Mouse (Mus musculus) yolk sac, embryonic 10.5 days (tissue): Measurements from ENCODE around the gene Rfxap.
"Not testable (repeated sequence)": the region's sequence is repeated elsewhere in the genome, so short reads cannot be mapped to it uniquely, and the experiment has no call there.

Source experiments
- DNase-seq: peaks from one replicate; pipeline ENCODE4 v3.0.0-alpha.2; 2017; ENCODE audit warnings: low spot score

Rfxap gene

DNA sequence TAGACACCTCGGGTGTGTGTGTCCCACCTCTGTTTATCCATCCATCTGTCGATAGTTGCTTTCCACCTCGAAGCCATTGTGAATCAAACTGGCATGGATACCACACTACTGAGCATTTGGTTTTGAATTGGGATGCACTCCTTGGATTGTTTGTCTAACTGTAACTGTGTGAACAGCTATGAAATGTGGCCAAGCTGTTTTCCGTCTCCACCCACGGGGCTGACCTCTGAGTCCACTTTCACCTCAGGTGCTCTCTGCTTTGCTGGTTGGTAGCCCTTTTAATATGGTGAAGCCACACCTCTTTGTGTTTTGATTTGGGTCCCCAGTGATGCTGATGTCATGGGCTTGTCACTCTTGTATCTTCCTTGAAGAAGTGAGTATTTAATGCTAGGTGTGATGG lies 40.8 kb downstream of the Rfxap start:
- no peak for DNase-seq

DNA sequence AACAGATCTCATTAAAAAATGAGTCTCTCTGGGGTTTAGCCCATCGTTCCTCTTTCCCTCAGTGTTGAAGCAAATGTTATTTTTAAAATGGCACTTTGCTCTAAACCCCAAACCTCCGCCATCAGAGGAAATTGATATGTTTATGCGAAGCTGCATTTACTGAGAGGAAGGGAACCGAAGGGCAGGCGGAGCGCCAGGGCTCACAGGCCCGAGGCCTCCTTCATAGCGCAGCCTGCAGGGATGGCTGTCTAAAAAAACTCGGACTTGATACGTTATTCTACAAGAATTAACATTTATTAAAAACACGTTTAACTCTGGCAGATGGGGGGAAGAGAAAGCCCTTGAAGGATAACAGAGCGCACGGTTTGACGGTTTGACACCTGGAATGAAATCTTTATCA lies 41.6 kb downstream of the Rfxap start:
- DNase-seq = no peak

DNA sequence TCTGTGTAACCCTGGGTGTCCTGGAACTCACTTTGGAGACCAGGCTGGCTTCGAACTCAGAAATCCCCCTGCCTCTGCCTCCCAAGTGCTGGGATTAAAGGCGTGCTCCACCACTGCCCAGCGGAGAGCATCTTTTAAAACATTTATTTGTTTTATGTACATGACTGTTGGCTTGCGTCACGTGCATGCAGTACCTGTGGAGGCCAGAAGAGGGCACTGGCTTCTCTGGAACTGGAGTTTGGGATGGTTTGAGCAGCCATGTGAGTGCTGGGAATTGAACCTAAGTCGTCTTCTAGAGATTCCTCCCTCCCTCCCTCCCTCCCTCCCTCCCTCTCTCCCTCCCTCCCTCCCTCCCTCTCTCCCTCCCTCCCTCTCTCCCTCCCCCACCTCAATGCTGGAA lies 42.1 kb downstream of the Rfxap start:
- DNase-seq = not testable (repeated sequence)

DNA sequence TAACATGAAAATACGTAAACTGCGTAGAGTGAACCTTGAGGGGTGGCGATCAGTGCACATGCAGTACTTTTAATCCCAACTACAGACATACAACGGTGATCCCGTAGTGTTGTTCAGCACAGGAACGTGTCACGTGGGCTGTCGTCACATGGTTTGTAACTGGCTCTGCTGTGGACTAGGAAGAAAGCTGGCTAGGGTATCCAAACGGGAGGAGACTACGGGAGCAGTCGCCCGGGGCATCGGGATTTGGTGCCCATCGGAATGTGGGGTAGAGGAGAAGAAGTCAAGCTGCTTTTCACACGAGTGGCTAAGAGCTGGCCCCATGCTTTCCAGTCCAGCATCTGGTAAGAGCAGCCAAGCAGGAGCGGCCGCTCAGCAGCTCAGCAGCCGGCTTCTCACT lies 43.2 kb downstream of the Rfxap start:
- no peak for DNase-seq

DNA sequence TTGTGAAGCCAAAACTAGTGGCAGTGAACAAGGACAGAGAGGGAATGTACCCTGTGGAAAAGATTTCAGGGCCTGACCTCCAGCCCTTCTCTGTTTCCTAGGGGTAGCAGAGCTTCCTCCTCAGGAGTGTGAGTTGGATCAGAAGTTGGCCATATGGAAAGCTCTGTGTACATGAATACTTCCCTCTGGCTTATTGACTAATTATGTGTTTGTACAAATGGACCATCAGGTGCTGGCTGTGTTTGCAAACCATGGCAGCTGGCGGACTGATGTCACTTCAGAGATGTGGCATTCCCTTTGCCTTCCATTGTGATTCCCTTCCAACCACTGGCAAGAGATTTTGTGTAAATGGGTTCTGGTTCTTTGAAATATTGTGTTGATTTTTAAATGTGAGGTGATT lies 46.3 kb downstream of the Rfxap start:
- DNase-seq = no peak

DNA sequence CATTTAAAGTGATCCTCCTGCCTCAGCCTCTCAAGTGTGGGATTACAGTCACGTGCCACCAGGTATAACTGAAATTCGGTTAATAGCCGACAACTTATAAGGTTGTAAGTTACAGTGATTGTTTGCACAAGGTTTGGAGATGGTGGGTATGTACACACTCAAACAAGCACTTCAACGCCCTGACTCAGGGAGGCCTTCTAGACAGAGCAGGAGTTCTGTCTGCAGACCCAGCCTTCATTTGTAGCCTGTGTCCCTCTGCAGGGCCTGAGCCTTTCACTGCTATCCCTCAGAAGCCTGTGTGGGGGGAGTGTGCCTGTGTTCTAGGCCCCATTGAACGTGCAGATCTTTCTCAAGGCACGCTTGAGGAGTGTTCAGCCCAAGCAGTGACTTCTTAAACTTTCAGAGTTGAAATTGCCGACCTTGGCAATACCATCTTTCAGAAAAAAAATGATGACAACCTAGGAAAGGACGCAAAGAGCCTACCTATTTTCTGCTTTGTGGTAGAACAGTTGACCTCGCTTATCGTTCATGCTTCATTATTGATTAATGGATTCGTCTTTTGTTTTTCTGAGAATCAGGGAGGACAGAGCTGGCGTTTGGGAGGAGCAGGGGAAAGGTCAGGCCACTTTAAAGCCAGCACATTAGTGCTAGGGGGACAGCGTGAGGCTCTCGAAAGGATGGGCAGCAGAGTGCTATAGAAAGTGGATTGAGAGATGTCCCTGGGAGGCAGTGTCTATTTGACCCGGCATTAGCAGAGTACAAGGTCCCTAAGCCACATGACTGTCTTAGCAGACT lies 47.1 kb downstream of the Rfxap start:
- DNase-seq = peak; percentile 88

DNA sequence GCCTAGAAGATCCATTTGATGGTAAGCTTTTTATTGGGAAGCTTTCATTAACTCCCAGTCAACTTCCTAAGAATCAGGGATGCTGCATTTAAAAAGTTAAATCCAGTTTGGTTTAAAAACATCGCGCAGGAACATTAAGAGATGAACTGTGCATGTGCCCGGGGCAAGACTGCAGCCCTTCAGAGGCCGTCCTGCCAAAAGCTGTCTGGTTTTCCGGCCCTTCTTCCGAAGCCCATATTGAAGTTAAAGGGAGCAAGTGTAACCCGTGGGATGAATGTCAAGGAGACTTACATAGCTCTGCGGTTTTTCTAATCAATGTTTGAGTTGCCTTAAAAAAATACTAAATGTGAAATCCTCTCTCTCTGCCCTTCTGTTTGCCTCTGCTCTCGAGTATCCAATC lies 48.4 kb downstream of the Rfxap start:
- no peak for DNase-seq

DNA sequence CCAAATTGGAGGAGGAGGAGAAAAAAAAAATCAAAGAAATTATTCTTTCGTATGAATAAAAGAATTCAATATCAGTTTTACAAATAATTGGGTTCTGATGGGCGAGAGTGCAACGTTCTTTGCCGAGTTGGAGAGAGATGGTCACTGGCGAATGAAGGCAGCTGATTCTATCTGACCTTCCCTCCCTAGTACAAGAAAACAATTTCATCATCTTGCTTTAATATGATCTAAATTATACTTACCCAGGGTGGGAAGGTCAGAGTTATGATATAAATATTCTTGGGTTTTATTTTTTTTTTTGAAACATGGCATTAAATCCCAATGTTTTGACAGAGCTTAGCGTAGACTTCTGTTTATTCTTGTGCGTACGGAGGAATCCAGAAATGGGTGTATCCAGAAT lies 50.1 kb downstream of the Rfxap start:
- no peak for DNase-seq

DNA sequence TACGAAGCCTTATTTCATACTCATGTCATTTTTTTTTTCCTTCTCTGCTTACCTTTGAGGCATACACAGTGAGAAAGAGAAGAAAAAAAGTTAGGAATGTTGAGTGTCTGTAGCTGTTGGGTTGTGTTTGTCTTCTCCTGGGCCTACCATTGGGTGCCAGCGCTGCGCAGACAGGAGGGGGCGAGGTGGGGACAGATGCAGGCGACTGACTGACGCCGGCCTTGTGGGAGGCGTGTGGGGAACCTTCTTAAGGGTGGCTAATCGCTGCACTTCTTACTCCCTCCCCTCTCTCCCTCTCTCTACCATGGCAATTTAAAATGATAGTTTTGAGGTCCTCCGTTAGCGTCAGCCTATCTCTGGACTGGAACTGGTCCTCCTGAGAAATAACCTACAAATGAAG lies 51.5 kb downstream of the Rfxap start:
- peak; percentile 69 for DNase-seq

DNA sequence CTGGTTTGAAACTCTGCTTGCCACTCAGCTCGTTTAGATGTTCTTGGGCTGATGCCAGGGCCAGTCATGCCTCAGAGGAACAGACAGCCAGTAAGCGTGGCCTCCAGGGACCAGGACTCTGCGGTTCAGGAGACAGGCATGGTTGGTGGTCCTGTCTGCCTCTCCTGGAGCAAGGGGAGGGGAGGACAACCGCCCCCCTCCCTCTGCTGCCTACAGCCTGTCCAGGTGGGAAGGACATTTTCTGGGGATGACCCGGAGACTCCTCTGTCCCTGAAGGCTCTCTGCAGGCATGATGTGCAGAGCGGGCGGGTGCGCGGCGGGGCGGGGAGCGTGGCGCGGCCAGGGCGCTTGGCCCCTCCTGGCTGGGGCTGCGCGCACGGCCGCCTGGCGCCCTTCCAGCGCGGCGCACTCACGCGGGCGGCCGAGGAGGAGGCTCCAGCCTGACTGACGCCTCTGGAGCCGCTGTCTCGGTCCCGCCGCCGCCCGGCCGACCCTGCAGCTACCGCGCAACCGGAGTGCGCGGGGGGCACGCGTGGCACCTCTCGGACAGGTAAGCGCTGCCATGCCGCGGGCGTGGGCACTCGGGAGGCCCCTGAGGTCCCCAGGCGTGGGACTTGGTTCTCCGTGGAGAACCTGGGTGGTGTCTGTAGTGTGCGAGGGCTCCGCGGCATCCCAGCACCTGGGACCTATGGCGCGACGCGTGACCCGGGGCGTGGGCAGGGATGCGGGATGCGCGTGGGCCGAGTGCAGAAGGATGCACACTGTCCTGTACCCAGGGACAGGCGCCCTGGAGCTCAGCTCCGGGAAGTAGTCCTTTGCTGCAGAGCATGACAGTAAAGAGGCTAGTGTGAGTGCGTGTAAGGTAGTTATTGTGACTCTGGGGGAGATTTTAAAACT lies 52.2 kb downstream of the Rfxap start, which contains the start of gene Smad9:
Smad9 (plus strand) TSS at position 438 of the 897 bp plus-strand sequence.
- DNase-seq = peak; percentile 62

DNA sequence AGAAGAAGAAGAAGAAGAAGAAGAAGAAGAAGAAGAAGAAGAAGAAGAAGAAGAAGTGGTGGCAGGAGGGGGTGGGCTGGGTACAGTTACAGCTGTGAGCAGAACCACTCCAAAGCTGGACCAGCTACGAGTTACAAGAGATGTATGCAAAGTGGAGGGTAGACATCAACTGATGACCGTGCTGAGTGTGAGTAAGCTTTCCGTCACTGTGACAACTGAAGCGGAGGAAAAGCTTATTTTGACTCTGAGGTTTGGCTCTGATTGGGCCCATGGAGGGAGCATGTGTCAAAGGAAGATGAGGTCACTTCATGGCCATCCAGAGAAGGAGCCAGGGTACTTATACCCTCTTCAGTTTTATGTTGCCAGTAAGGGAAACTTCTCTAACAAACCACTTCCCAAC lies 54.2 kb downstream of the Rfxap start:
- no peak for DNase-seq
